Comparison of ENCODE assay signal across 7 mouse cellular contexts in genomic region chr13:55171517-55172335, GRCm38 (mm10). TPM values are rescaled to one million over a fixed set of nuclear protein-coding genes. Genes with fewer than 3 reads are reported as not detected.
A peak's percentile ranks its signal among the peaks of the same experiment; 100 is the strongest.
DNase-seq lines count a peak whose midpoint lies in the region; ATAC-seq and TF ChIP-seq lines count a peak whose summit lies in the region.

No protein-coding gene starts in this region.

- TF ChIP-seq CTCF in heart, adult 2 months (IDR thresholded peaks at IDR 0.05): no peak

- peak overlapping the region; percentile 8 for H3K27ac ChIP-seq in heart, adult 2 months
- H3K27ac ChIP-seq in kidney, embryonic 15.5 days: peak overlapping the region; percentile 68
- H3K27ac ChIP-seq in liver, embryonic 11.5 days (ENCODE audit: low read depth, low read length): 0 out of 2 replicates have a peak overlapping the region, but pooled peaks have one; percentile 14
- no peak overlapping the region for H3K27ac ChIP-seq in midbrain, embryonic 16.5 days (ENCODE audit: low read length)

- peak overlapping the region; percentile 47 for H3K4me2 ChIP-seq in kidney, embryonic 15.5 days
- peak overlapping the region; percentile 55 for H3K4me2 ChIP-seq in liver, embryonic 11.5 days
- peak overlapping the region; percentile 29; the same call in 1 of the 2 replicates for H3K4me2 ChIP-seq in midbrain, embryonic 16.5 days (ENCODE audit: low read length)

- TF ChIP-seq POLR2A in heart, adult 2 months (IDR thresholded peaks at IDR 0.05; ENCODE audit: insufficient read depth, low read depth, low read length): no peak

- no peaks in the 10 kb centered on the region for H3K27me3 ChIP-seq in heart, adult 2 months (ENCODE audit: control insufficient read depth, insufficient read depth, low read length)
- H3K27me3 ChIP-seq in kidney, embryonic 15.5 days: no peaks in the 10 kb centered on the region
- no peaks in the 10 kb centered on the region for H3K27me3 ChIP-seq in liver, embryonic 11.5 days (replicated peaks; ENCODE audit: control insufficient read depth, insufficient read depth, low read length)
- H3K27me3 ChIP-seq in midbrain, embryonic 16.5 days (ENCODE audit: control insufficient read depth, insufficient read depth, low read depth, low read length): no peaks in the 10 kb centered on the region

- no peaks in the 10 kb centered on the region for H3K36me3 ChIP-seq in heart, adult 2 months (ENCODE audit: control insufficient read depth, insufficient read depth, low read length)
- H3K36me3 ChIP-seq in kidney, embryonic 15.5 days: no peaks in the 10 kb centered on the region
- H3K36me3 ChIP-seq in liver, embryonic 11.5 days (ENCODE audit: control insufficient read depth, insufficient read depth, low read length): no peaks in the 10 kb centered on the region
- H3K36me3 ChIP-seq in midbrain, embryonic 16.5 days (ENCODE audit: control insufficient read depth, insufficient read depth, low read length): no peaks in the 10 kb centered on the region

- H3K4me1 ChIP-seq in heart, adult 2 months (ENCODE audit: control insufficient read depth, insufficient read depth, low read length): peaks cover 8% of the 10 kb centered on the region
- H3K4me1 ChIP-seq in kidney, embryonic 15.5 days: peaks cover 45% of the 10 kb centered on the region
- H3K4me1 ChIP-seq in liver, embryonic 11.5 days (replicated peaks; ENCODE audit: control insufficient read depth, insufficient read depth, low read length): peaks cover 6% of the 10 kb centered on the region; the same call in 1 of the 2 replicates
- peaks cover 15% of the 10 kb centered on the region for H3K4me1 ChIP-seq in midbrain, embryonic 16.5 days (ENCODE audit: control insufficient read depth, insufficient read depth, low read length)

- intact Hi-C loops in heart, adult 2 months (cut with DNase I): no loop called here

- H3K79me2 ChIP-seq in heart, adult 2 months (replicated peaks; ENCODE audit: control insufficient read depth, insufficient read depth, low read length): no peaks in the 10 kb centered on the region

- TF ChIP-seq EP300 in heart, adult 2 months (IDR thresholded peaks at IDR 0.05; ENCODE audit: insufficient read depth, low read depth, low read length): no peak

- peak overlapping the region; percentile 3; the same call in 1 of the 2 replicates for H3K4me3 ChIP-seq in heart, adult 2 months
- H3K4me3 ChIP-seq in kidney, embryonic 15.5 days (replicated peaks): peak overlapping the region; percentile 10
- no peak overlapping the region for H3K4me3 ChIP-seq in liver, embryonic 11.5 days (ENCODE audit: low read depth, low read length)
- no peak overlapping the region for H3K4me3 ChIP-seq in midbrain, embryonic 16.5 days (ENCODE audit: low read depth, low read length)

- DNase-seq in adipocyte (ENCODE audit: low spot score): peak; percentile 79
- peak; percentile 36 for DNase-seq in embryo, embryonic 11.5 days (ENCODE audit: low read depth, low spot score)
- peak; percentile 75 to 77 for DNase-seq in heart, adult 2 months
- DNase-seq in liver, embryonic 11.5 days (ENCODE audit: low spot score): no peak
- DNase-seq in thymus, postnatal 25 days: no peak

- H3K9me3 ChIP-seq in kidney, embryonic 15.5 days (replicated peaks): no peaks in the 10 kb centered on the region
- no peaks in the 10 kb centered on the region for H3K9me3 ChIP-seq in liver, embryonic 11.5 days (ENCODE audit: control insufficient read depth, low read length)
- H3K9me3 ChIP-seq in midbrain, embryonic 16.5 days (replicated peaks; ENCODE audit: control insufficient read depth, low read length, poor library complexity, severe bottlenecking): no peaks in the 10 kb centered on the region

- WGBS in heart, adult 2 months: 13% methylated on average over 26 of the region's 26 CpGs
- 16% methylated on average over 26 of the region's 26 CpGs for WGBS in kidney, embryonic 15.5 days
- WGBS in liver, embryonic 11.5 days: 26% methylated on average over 26 of the region's 26 CpGs
- 16% methylated on average over 26 of the region's 26 CpGs for WGBS in midbrain, embryonic 16.5 days

- ATAC-seq in kidney, embryonic 15.5 days (replicated peaks; ENCODE audit: low FRiP score): peak; percentile 59
- ATAC-seq in liver, embryonic 11.5 days (replicated peaks; ENCODE audit: low FRiP score): no peak
- peak; percentile 57 for ATAC-seq in midbrain, embryonic 16.5 days

- H3K9ac ChIP-seq in heart, adult 2 months (ENCODE audit: low read depth, low read length): peak overlapping the region; percentile 54
- H3K9ac ChIP-seq in kidney, embryonic 15.5 days: 0 out of 2 replicates have a peak overlapping the region, but pooled peaks have one; percentile 8
- 0 out of 2 replicates have a peak overlapping the region, but pooled peaks have one; percentile 25 for H3K9ac ChIP-seq in liver, embryonic 11.5 days (ENCODE audit: low read depth, low read length)
- no peak overlapping the region for H3K9ac ChIP-seq in midbrain, embryonic 16.5 days (ENCODE audit: low read depth, low read length)

RNA-seq across cellular contexts. Expression of gene Fgfr4, which starts 19.3 kb away (rescaled TPM):
- under 1 TPM; 0.07 to 0.21 TPM for total RNA-seq in heart, adult 2 months (2021)
- 0.21 and 0.70 TPM in 2 replicates for polyA plus RNA-seq in heart, adult 2 months (2012; rRNA removed)
- polyA plus RNA-seq in kidney, embryonic 15.5 days (2015; fragmentation: Nextera tagmentation; extraction: Ambion mirVana): 16.4 and 19.8 TPM in 2 replicates
- polyA plus RNA-seq in liver, embryonic 11.5 days (2014; fragmentation: Nextera tagmentation; extraction: Ambion mirVana): 6.8 and 8.0 TPM in 2 replicates
- polyA plus RNA-seq in midbrain, embryonic 16.5 days (2015; fragmentation: Nextera tagmentation; extraction: Ambion mirVana): 0.60 and 0.82 TPM in 2 replicates

RNA-seq across cellular contexts. Expression of gene Nsd1, which starts 37.9 kb away (rescaled TPM):
- total RNA-seq in heart, adult 2 months (2021): 10 to 100 TPM; 52.5 to 55.8 TPM
- 11.0 and 18.4 TPM in 2 replicates for polyA plus RNA-seq in heart, adult 2 months (2012; rRNA removed)
- 65.1 and 66.9 TPM in 2 replicates for polyA plus RNA-seq in kidney, embryonic 15.5 days (2015; fragmentation: Nextera tagmentation; extraction: Ambion mirVana)
- polyA plus RNA-seq in liver, embryonic 11.5 days (2014; fragmentation: Nextera tagmentation; extraction: Ambion mirVana): 35.5 and 41.3 TPM in 2 replicates
- polyA plus RNA-seq in midbrain, embryonic 16.5 days (2015; fragmentation: Nextera tagmentation; extraction: Ambion mirVana): 45.2 and 54.8 TPM in 2 replicates

RNA-seq across cellular contexts. Expression of gene Gm17617, which starts 38.4 kb away (rescaled TPM):
- total RNA-seq in heart, adult 2 months (2021): not detected
- polyA plus RNA-seq in heart, adult 2 months (2012; rRNA removed): not detected in 2 replicates
- not detected in 2 replicates for polyA plus RNA-seq in kidney, embryonic 15.5 days (2015; fragmentation: Nextera tagmentation; extraction: Ambion mirVana)
- polyA plus RNA-seq in liver, embryonic 11.5 days (2014; fragmentation: Nextera tagmentation; extraction: Ambion mirVana): not detected in 2 replicates
- not detected in 2 replicates for polyA plus RNA-seq in midbrain, embryonic 16.5 days (2015; fragmentation: Nextera tagmentation; extraction: Ambion mirVana)

Comparison
In these comparisons a context has a peak if more than half of its experiments do, and no peak if none do; other contexts are left out.
1. DNase-seq: peak in adipocyte (single experiment), embryo, embryonic 11.5 days (single experiment) and heart, adult 2 months (2 of 2); none in liver, embryonic 11.5 days (single experiment) and thymus, postnatal 25 days (single experiment).
2. H3K4me3 ChIP-seq: peak in heart, adult 2 months (single experiment) and kidney, embryonic 15.5 days (single experiment); none in liver, embryonic 11.5 days (single experiment) and midbrain, embryonic 16.5 days (single experiment).
3. Peak in every context shown above with its lines, with median percentiles within 50 percentile points of each other: H3K4me2 ChIP-seq.